Mouse (Mus musculus): Measurements from ENCODE around the gene Sugp1. TPM values are rescaled to one million over a fixed set of nuclear protein-coding genes. Genes with fewer than 3 reads are reported as not detected.
A peak's percentile ranks its signal among the peaks of the same experiment; 100 is the strongest.
"Not testable (repeated sequence)": the region's sequence is repeated elsewhere in the genome, so short reads cannot be mapped to it uniquely, and the experiment has no call there.

The Sugp1 gene
- polyA plus RNA-seq, 1 experiment from 2014 or later, result 50.7 TPM

- Histone ChIP-seq H3K36me3 (ENCODE audit: insufficient read depth, low read length) (no peaks in the 10 kb centered on the region), H3K9ac (replicated peaks; ENCODE audit: low read length) (no peak overlapping the region), H3K9me3 (ENCODE audit: low read length) (no peaks in the 10 kb centered on the region), H3K4me3 (ENCODE audit: low read length) (no peak overlapping the region), H3K27me3 (ENCODE audit: insufficient read depth, low read length) (no peaks in the 10 kb centered on the region), H3K4me2 (replicated peaks; ENCODE audit: low read depth, low read length) (no peak overlapping the region), H3K27ac (ENCODE audit: low read length) (no peak overlapping the region), H3K4me1 (ENCODE audit: insufficient read depth, low read length) (peaks cover 15% of the 10 kb centered on the region; the same call in 1 of the 2 replicates)
- no peak for ATAC-seq (ENCODE audit: low FRiP score, low TSS enrichment)
- 43% methylated on average over 4 of the region's 4 CpGs for WGBS
Measured at GRCm38 (mm10) chr8:70003204-70003657, 39.4 kb upstream of the Sugp1 start.

DNA sequence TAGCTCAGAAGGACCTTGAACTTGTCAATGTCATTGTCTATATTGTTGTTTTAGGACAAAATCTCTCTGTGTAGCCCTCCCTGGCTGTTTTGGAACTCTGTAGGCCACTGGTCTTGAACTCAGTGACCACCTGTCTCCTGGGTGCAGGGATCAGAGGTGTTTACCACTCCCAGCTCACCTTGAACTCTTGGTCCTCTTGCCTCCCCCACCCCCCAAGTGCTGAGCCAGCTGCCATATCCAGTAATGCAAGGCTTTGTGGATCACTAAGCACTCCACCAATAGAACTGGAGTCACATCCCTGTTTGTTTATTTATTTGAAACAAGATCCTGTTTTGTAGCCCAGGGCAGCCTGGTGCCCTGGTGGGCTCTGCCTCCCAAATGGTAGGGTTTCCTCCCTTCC is 38.3 kb upstream of the Sugp1 start:
- Histone ChIP-seq H3K4me1 (ENCODE audit: insufficient read depth, low read length) (peaks cover 15% of the 10 kb centered on the region; the same call in 1 of the 2 replicates), H3K36me3 (ENCODE audit: insufficient read depth, low read length) (no peaks in the 10 kb centered on the region), H3K27ac (ENCODE audit: low read length) (no peak overlapping the region), H3K9me3 (ENCODE audit: low read length) (no peaks in the 10 kb centered on the region), H3K27me3 (ENCODE audit: insufficient read depth, low read length) (no peaks in the 10 kb centered on the region), H3K4me2 (replicated peaks; ENCODE audit: low read depth, low read length) (no peak overlapping the region), H3K4me3 (ENCODE audit: low read length) (no peak overlapping the region), H3K9ac (replicated peaks; ENCODE audit: low read length) (no peak overlapping the region)
- no peak for ATAC-seq (ENCODE audit: low FRiP score, low TSS enrichment)

DNA sequence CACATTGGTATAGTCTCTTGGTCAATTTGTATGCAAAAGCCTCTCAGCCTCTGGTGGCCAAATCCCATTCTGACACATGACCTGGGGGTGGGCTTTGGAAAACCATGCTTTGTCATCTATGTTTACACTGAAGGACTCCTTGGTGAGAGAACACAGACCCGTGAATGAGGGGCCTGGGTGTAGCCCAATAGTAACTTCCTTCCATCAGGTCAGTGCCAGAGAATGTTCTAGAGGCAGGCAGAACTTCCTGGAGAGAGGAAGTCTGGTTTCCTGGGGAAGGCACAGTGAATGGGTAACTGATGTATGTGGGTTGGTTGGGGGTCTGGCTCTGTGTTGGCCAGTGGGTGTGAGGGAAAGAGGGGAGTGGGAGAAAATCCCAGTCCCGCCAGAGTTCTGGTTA is 37.4 kb upstream of the Sugp1 start:
- Histone ChIP-seq H3K9me3 (ENCODE audit: low read length) (no peaks in the 10 kb centered on the region), H3K27ac (ENCODE audit: low read length) (no peak overlapping the region), H3K9ac (replicated peaks; ENCODE audit: low read length) (no peak overlapping the region), H3K4me3 (ENCODE audit: low read length) (no peak overlapping the region), H3K4me1 (ENCODE audit: insufficient read depth, low read length) (peaks cover 15% of the 10 kb centered on the region; the same call in 1 of the 2 replicates), H3K36me3 (ENCODE audit: insufficient read depth, low read length) (no peaks in the 10 kb centered on the region), H3K4me2 (replicated peaks; ENCODE audit: low read depth, low read length) (no peak overlapping the region), H3K27me3 (ENCODE audit: insufficient read depth, low read length) (no peaks in the 10 kb centered on the region)
- ATAC-seq (ENCODE audit: low FRiP score, low TSS enrichment), result no peak
- 43% methylated on average over 2 of the region's 2 CpGs for WGBS

- H3K9me3 ChIP-seq (ENCODE audit: low read length); H3K36me3 ChIP-seq (ENCODE audit: insufficient read depth, low read length); H3K27ac ChIP-seq (ENCODE audit: low read length); H3K4me2 ChIP-seq (replicated peaks; ENCODE audit: low read depth, low read length); ATAC-seq (ENCODE audit: low FRiP score, low TSS enrichment); H3K4me3 ChIP-seq (ENCODE audit: low read length); H3K4me1 ChIP-seq (ENCODE audit: insufficient read depth, low read length); H3K9ac ChIP-seq (replicated peaks; ENCODE audit: low read length); H3K27me3 ChIP-seq (ENCODE audit: insufficient read depth, low read length): not testable (repeated sequence)
- 91% methylated on average over 14 of the region's 14 CpGs for WGBS
Measured at GRCm38 (mm10) chr8:70010796-70011195, 31.8 kb upstream of the Sugp1 start.

DNA sequence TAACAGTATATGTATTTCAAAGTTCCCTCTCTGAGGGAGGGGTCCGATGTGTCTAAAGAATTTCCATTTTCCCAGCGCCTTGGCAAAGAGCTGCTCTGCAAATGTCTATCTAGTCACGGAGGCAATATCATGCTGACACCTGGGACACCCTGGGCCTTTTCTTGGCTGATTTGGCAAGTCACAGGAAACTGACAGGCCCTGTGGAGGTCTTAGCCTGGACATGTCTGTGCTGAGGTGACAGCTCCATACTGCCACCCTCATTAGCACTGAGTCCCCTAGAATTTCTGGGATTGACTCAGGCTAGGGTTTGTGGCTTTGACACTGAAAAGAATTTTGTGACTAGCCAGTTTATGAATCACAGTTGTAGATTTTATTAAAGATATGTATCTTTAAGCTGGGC is 30.3 kb upstream of the Sugp1 start:
- WGBS, result 88% methylated on average over 3 of the region's 3 CpGs
- no peak for ATAC-seq (ENCODE audit: low FRiP score, low TSS enrichment)

DNA sequence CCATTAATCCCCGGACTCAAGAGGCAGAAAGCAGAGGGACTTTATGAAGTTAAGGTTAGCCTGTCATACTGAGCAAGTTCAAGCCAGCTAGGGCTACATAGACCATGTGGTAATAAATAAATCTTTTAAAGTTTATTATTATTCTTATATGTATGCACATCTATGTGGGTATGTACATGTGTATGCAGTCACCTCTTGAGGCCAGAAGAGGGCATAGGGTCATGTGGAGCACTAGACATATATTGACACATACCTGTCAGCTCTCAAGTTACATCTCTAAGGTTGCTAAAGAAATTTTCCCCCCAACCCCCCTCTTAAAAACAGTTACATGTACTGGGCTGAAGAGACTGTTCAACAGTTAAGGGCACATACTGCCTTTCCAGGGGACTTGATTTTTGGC is 29.9 kb upstream of the Sugp1 start:
- 0 out of 2 replicates have a peak, but pooled peaks have one; percentile 21 for ATAC-seq (ENCODE audit: low FRiP score, low TSS enrichment)
- WGBS, result 78% methylated on average over 1 of the region's 1 CpGs
- Histone ChIP-seq H3K27ac (ENCODE audit: low read length) (no peak overlapping the region), H3K4me1 (ENCODE audit: insufficient read depth, low read length) (no peaks in the 10 kb centered on the region), H3K36me3 (ENCODE audit: insufficient read depth, low read length) (peaks cover 18% of the 10 kb centered on the region), H3K9me3 (ENCODE audit: low read length) (no peaks in the 10 kb centered on the region), H3K4me3 (ENCODE audit: low read length) (no peak overlapping the region), H3K4me2 (replicated peaks; ENCODE audit: low read depth, low read length) (no peak overlapping the region), H3K27me3 (ENCODE audit: insufficient read depth, low read length) (no peaks in the 10 kb centered on the region), H3K9ac (replicated peaks; ENCODE audit: low read length) (no peak overlapping the region)

More for the DNA sequence above, 30.3 kb upstream of the Sugp1 start:
- Histone ChIP-seq H3K36me3 (ENCODE audit: insufficient read depth, low read length) (peaks cover 14% of the 10 kb centered on the region), H3K4me1 (ENCODE audit: insufficient read depth, low read length) (no peaks in the 10 kb centered on the region), H3K27me3 (ENCODE audit: insufficient read depth, low read length) (no peaks in the 10 kb centered on the region), H3K4me3 (ENCODE audit: low read length) (no peak overlapping the region), H3K9ac (replicated peaks; ENCODE audit: low read length) (no peak overlapping the region), H3K4me2 (replicated peaks; ENCODE audit: low read depth, low read length) (no peak overlapping the region), H3K9me3 (ENCODE audit: low read length) (no peaks in the 10 kb centered on the region), H3K27ac (ENCODE audit: low read length) (no peak overlapping the region)

GRCm38 (mm10) chr8:70015017-70015416 is 27.6 kb upstream of the Sugp1 start:
- ATAC-seq (ENCODE audit: low FRiP score, low TSS enrichment), result no peak

DNA sequence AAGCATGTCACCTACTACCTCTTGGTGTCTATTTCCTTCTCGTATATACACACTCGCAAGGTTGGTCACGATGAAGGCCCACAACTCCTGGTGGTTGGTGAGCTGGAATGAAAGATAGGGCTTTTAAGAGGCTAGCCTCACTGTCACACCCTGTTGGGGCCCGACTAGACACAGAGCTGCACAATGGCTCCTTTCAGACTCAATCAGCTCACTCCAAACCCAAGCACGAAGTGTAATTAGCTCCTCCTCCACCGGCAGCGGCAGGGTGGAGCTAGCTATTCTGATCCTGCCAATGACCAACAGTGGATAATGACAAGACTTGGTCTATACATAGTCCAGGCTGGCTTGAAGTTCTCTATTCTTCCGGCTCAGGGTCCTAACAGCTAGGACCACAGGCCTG is 19.0 kb upstream of the Sugp1 start:
- Histone ChIP-seq H3K9me3 (ENCODE audit: low read length) (no peaks in the 10 kb centered on the region), H3K4me3 (ENCODE audit: low read length) (no peak overlapping the region), H3K27ac (ENCODE audit: low read length) (no peak overlapping the region), H3K36me3 (ENCODE audit: insufficient read depth, low read length) (peaks cover 95% of the 10 kb centered on the region), H3K4me2 (replicated peaks; ENCODE audit: low read depth, low read length) (no peak overlapping the region), H3K4me1 (ENCODE audit: insufficient read depth, low read length) (no peaks in the 10 kb centered on the region), H3K27me3 (ENCODE audit: insufficient read depth, low read length) (no peaks in the 10 kb centered on the region), H3K9ac (replicated peaks; ENCODE audit: low read length) (no peak overlapping the region)
- ATAC-seq (ENCODE audit: low FRiP score, low TSS enrichment), result no peak
- WGBS, result 88% methylated on average over 8 of the region's 8 CpGs

More at GRCm38 (mm10) chr8:70015017-70015416, 27.6 kb upstream of the Sugp1 start:
- Histone ChIP-seq H3K27ac (ENCODE audit: low read length) (no peak overlapping the region), H3K4me3 (ENCODE audit: low read length) (no peak overlapping the region), H3K4me1 (ENCODE audit: insufficient read depth, low read length) (no peaks in the 10 kb centered on the region), H3K4me2 (replicated peaks; ENCODE audit: low read depth, low read length) (no peak overlapping the region), H3K27me3 (ENCODE audit: insufficient read depth, low read length) (no peaks in the 10 kb centered on the region), H3K9me3 (ENCODE audit: low read length) (no peaks in the 10 kb centered on the region), H3K9ac (replicated peaks; ENCODE audit: low read length) (no peak overlapping the region), H3K36me3 (ENCODE audit: insufficient read depth, low read length) (peaks cover 40% of the 10 kb centered on the region)
- 86% methylated on average over 1 of the region's 1 CpGs for WGBS

DNA sequence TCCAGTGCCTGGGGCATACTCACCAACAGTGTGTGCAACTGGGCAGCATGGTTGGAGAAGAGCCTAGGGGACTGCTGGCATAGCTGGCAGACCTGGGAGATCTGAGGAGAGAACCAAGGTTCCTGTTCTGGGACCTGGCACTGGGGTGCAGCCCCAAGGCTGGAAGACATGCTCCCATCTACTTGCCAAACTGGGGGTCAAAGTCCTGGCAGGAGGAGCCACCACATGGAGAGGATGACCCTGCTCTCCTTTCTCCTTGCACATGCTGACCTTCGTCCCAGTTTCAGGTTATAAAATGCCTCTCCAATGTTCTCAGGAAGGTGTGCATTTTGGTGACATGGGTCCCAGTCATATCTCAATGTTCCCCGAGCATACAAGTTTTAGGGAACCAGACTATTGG is 16.5 kb upstream of the Sugp1 start:
- no peaks in the 10 kb centered on the region for H3K27me3 ChIP-seq (ENCODE audit: insufficient read depth, low read length)
- no peak overlapping the region for H3K4me3 ChIP-seq (ENCODE audit: low read length)
- no peaks in the 10 kb centered on the region for H3K9me3 ChIP-seq (ENCODE audit: low read length)
- H3K9ac ChIP-seq (replicated peaks; ENCODE audit: low read length), result no peak overlapping the region
- no peak overlapping the region for H3K27ac ChIP-seq (ENCODE audit: low read length)
- no peak overlapping the region for H3K4me2 ChIP-seq (replicated peaks; ENCODE audit: low read depth, low read length)
- H3K36me3 ChIP-seq (ENCODE audit: insufficient read depth, low read length), result peaks cover 98% of the 10 kb centered on the region
- no peak for ATAC-seq (ENCODE audit: low FRiP score, low TSS enrichment)
- 91% methylated on average over 2 of the region's 2 CpGs for WGBS
- no peaks in the 10 kb centered on the region for H3K4me1 ChIP-seq (ENCODE audit: insufficient read depth, low read length)

- H3K4me1 ChIP-seq (ENCODE audit: insufficient read depth, low read length), result no peaks in the 10 kb centered on the region
- no peak overlapping the region for H3K9ac ChIP-seq (replicated peaks; ENCODE audit: low read length)
- no peaks in the 10 kb centered on the region for H3K27me3 ChIP-seq (ENCODE audit: insufficient read depth, low read length)
- H3K36me3 ChIP-seq (ENCODE audit: insufficient read depth, low read length), result peaks cover 61% of the 10 kb centered on the region
- no peak overlapping the region for H3K4me2 ChIP-seq (replicated peaks; ENCODE audit: low read depth, low read length)
- no peak for ATAC-seq (ENCODE audit: low FRiP score, low TSS enrichment)
- H3K27ac ChIP-seq (ENCODE audit: low read length), result no peak overlapping the region
- H3K9me3 ChIP-seq (ENCODE audit: low read length), result no peaks in the 10 kb centered on the region
- WGBS, result 96% methylated on average over 1 of the region's 1 CpGs
- no peak overlapping the region for H3K4me3 ChIP-seq (ENCODE audit: low read length)
Measured at GRCm38 (mm10) chr8:70030255-70030654, 12.4 kb upstream of the Sugp1 start.

Data from kidney, embryonic 16.5 days (tissue).